Mouse (Mus musculus) monocyte, adult 5-6 weeks (primary cell): Measurements from ENCODE around the gene Clip2. TPM values are rescaled to one million over a fixed set of nuclear protein-coding genes. Genes with fewer than 3 reads are reported as not detected.
A peak's percentile ranks its signal among the peaks of the same experiment; 100 is the strongest.

Experiments used
- ATAC-seq: fragments of 153-309, 156-312 bp; replicated peaks from 2 replicates; pipeline ENCODE4 v1.8.0; 2017; ENCODE audit warnings: mild to moderate bottlenecking; ENCODE audit not compliant: low TSS enrichment, insufficient number of reproducible peaks, severe bottlenecking, poor library complexity, low FRiP score
- total RNA-seq: library from RNA; stranded (forward); fragments of 200-1000, 200-491, 200-594 nt; gene quantifications from 3 replicates; pipeline ENCODE4 v1.2.3, GENCODE M21; 2017

Clip2 gene
- total RNA-seq, 1 experiment from 2014 or later: 18.2 TPM

- no peak for ATAC-seq
Measured at GRCm38 (mm10) chr5:134536036-134536435, 16.2 kb downstream of the Clip2 start.

GRCm38 (mm10) chr5:134532417-134532816 lies 19.8 kb downstream of the Clip2 start:
- peak; percentile 96 for ATAC-seq

GRCm38 (mm10) chr5:134531585-134531984 lies 20.6 kb downstream of the Clip2 start:
- ATAC-seq: no peak

GRCm38 (mm10) chr5:134530830-134531229 lies 21.4 kb downstream of the Clip2 start:
- no peak for ATAC-seq

GRCm38 (mm10) chr5:134528488-134528887 lies 23.7 kb downstream of the Clip2 start:
- no peak for ATAC-seq

GRCm38 (mm10) chr5:134525971-134526711 lies 26.1 kb downstream of the Clip2 start:
- no peak for ATAC-seq

GRCm38 (mm10) chr5:134523728-134524127 lies 28.5 kb downstream of the Clip2 start:
- no peak for ATAC-seq

GRCm38 (mm10) chr5:134522524-134522923 lies 29.7 kb downstream of the Clip2 start:
- no peak for ATAC-seq

- peak; percentile 97 for ATAC-seq
Measured at GRCm38 (mm10) chr5:134521806-134522205, 30.4 kb downstream of the Clip2 start.

- ATAC-seq: no peak
Measured at GRCm38 (mm10) chr5:134521131-134521530, 31.1 kb downstream of the Clip2 start.

- ATAC-seq: no peak
Measured at GRCm38 (mm10) chr5:134520120-134520519, 32.1 kb downstream of the Clip2 start.

GRCm38 (mm10) chr5:134519471-134519870 lies 32.8 kb downstream of the Clip2 start:
- ATAC-seq: no peak

- ATAC-seq: no peak
Measured at GRCm38 (mm10) chr5:134512086-134512485, 40.1 kb downstream of the Clip2 start.

- no peak for ATAC-seq
Measured at GRCm38 (mm10) chr5:134510266-134510665, 42.0 kb downstream of the Clip2 start.

- ATAC-seq: no peak
Measured at GRCm38 (mm10) chr5:134508965-134509364, 43.3 kb downstream of the Clip2 start.

GRCm38 (mm10) chr5:134507859-134508399 lies 44.3 kb downstream of the Clip2 start:
- no peak for ATAC-seq

GRCm38 (mm10) chr5:134507307-134507706 lies 44.9 kb downstream of the Clip2 start:
- peak; percentile 88 for ATAC-seq

- ATAC-seq: no peak
Measured at GRCm38 (mm10) chr5:134505810-134506292, 46.4 kb downstream of the Clip2 start.

- no peak for ATAC-seq
Measured at GRCm38 (mm10) chr5:134502591-134502990, 49.6 kb downstream of the Clip2 start.

- no peak for ATAC-seq
Measured at GRCm38 (mm10) chr5:134501453-134501852, 50.8 kb downstream of the Clip2 start.
